Mouse (Mus musculus): ENCODE results near the gene S100a2. TPM values are rescaled to one million over a fixed set of nuclear protein-coding genes. Genes with fewer than 3 reads are reported as not detected.

Gene S100a2
- polyA plus RNA-seq, 1 experiment from 2014 or later, result not detected

DNA sequence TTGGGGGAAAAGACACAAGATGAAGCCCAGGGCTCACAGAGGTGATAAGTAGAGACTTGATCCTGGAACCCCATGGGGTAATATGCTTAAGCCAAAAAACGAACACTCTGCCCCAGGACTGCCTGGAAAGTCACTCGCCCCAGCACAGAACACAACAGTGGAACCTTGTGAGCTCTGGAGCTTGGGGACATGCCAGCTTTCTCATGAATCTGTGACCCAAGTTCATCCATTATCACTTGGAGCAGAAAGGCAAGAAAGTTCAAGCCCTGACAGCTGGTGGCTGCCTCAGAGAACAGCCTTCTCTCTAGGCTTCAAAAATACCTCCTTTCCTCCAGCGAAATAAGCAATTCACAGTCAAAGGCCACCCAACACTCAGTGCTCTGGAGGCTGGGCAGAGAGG, 9.4 kb downstream of the S100a2 start:
- H3K4me3 ChIP-seq (ENCODE audit: low read depth, low read length), result no peak overlapping the region
- ATAC-seq (ENCODE audit: low read depth) (no peak), DNase-seq (ENCODE audit: low spot score) (no peak)
- H3K36me3 ChIP-seq (ENCODE audit: control insufficient read depth, insufficient read depth, low read length), result no peaks in the 10 kb centered on the region
- no peaks in the 10 kb centered on the region for H3K27me3 ChIP-seq (replicated peaks; ENCODE audit: control insufficient read depth, insufficient read depth, low read length)
- H3K9me3 ChIP-seq (ENCODE audit: control insufficient read depth, low read length), result no peaks in the 10 kb centered on the region
- WGBS, result 75% methylated on average over 3 of the region's 3 CpGs
- H3K27ac ChIP-seq (replicated peaks; ENCODE audit: low read depth, low read length), result no peak overlapping the region
- peaks cover 15% of the 10 kb centered on the region for H3K4me1 ChIP-seq (ENCODE audit: control insufficient read depth, insufficient read depth, low read length)
- no peak overlapping the region for H3K4me2 ChIP-seq (ENCODE audit: low read depth, low read length)
- no peak overlapping the region for H3K9ac ChIP-seq (ENCODE audit: low read depth, low read length)

DNA sequence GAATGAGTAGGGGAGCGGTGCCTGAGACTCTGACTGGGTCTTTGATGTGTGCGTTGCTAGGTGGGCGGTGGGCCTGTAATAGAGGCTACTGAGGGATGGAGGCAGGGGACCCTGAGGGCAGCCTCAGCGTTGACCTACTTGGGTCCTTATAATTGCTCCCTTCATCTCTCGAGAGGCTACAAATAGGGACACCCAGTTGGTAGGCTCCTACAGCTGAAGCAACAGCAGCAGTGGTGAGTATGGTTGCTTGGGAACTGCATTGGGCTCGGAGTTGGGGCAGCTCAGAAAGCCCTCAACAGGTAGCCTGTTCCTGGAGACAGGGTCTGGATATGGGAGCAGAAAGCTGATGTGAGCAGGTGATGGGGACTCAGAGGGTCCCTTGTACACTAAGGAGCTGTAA, 10.0 kb downstream of the S100a2 start:
- Histone ChIP-seq H3K9ac (ENCODE audit: low read depth, low read length) (no peak overlapping the region), H3K27me3 (replicated peaks; ENCODE audit: control insufficient read depth, insufficient read depth, low read length) (no peaks in the 10 kb centered on the region), H3K27ac (replicated peaks; ENCODE audit: low read depth, low read length) (no peak overlapping the region), H3K4me3 (ENCODE audit: low read depth, low read length) (no peak overlapping the region), H3K4me1 (ENCODE audit: control insufficient read depth, insufficient read depth, low read length) (peaks cover 22% of the 10 kb centered on the region), H3K9me3 (ENCODE audit: control insufficient read depth, low read length) (no peaks in the 10 kb centered on the region), H3K36me3 (ENCODE audit: control insufficient read depth, insufficient read depth, low read length) (no peaks in the 10 kb centered on the region), H3K4me2 (ENCODE audit: low read depth, low read length) (no peak overlapping the region)
- ATAC-seq (ENCODE audit: low read depth) (no peak), DNase-seq (ENCODE audit: low spot score) (no peak)
- 69% methylated on average over 4 of the region's 6 CpGs for WGBS

DNA sequence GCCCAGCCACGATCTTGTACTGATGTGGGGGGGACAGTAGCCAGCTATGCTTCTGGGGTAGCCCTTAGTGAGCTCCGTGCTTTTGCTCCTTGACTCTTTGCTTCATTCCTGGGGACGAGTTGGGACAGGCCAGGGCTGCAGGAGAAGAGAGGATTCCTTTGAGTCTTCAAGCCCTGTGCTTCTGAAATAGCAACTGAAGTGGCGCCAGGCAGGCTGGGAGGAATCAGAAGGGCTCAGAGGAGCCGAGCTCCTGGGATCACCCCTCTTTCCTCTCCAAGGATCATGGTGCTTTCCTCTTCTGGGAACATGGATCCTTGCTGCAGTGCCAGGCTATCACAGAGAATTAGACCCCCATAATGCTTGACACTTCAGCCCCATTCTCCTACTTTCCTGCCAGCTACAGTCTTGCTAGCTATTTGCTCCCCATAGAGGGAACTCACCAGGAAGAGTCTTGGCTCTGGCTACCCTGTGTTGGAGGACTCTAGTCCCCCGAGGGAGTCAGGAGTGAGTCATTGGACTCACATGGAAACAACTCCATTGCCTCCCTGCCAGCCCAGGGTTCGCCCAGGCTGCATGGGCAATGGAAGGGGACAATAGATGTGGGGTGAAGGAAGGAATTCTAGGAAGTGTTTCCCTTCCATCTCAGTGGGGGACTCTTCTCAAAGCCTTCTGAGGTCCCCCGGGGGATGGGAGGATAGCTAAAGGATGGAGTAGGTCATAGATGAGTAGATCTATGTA, 10.6 kb downstream of the S100a2 start:
- H3K9me3 ChIP-seq (ENCODE audit: control insufficient read depth, low read length), result no peaks in the 10 kb centered on the region
- no peaks in the 10 kb centered on the region for H3K36me3 ChIP-seq (ENCODE audit: control insufficient read depth, insufficient read depth, low read length)
- no peak for ATAC-seq (ENCODE audit: low read depth)
- no peak for DNase-seq (ENCODE audit: low spot score)
- no peak overlapping the region for H3K9ac ChIP-seq (ENCODE audit: low read depth, low read length)
- WGBS, result 76% methylated on average over 8 of the region's 8 CpGs
- H3K4me3 ChIP-seq (ENCODE audit: low read depth, low read length), result no peak overlapping the region
- H3K4me1 ChIP-seq (ENCODE audit: control insufficient read depth, insufficient read depth, low read length), result peaks cover 28% of the 10 kb centered on the region
- H3K4me2 ChIP-seq (ENCODE audit: low read depth, low read length), result no peak overlapping the region
- no peak overlapping the region for H3K27ac ChIP-seq (replicated peaks; ENCODE audit: low read depth, low read length)
- H3K27me3 ChIP-seq (replicated peaks; ENCODE audit: control insufficient read depth, insufficient read depth, low read length), result no peaks in the 10 kb centered on the region

DNA sequence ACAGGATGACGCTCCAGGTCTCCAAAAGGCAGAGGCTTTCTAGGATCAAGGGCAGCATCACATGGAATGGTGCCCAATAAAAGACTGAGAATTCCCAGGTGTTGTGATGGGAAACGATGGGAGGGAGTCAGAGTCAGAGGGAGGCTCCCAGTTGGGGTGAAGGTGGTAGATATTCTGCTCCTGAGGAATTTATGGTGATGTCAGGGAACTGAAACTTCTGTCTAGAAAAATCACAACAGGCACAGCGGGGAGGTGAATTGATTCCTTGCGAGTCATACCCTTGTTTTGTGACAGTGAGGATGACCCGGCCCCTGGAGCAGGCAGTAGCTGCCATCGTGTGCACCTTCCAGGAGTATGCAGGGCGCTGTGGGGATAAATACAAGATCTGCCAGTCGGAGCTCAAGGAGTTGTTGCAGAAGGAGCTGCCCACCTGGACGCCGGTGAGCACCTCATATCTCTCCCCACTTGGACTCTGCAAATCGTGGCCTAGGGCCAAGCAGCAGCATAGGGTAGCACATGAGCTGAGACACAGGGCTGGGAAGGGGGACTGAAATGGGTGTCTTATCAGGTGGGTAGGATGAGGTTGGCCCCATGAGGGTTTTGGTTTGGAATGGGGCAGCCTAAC, 11.6 kb downstream of the S100a2 start, which contains the start of gene Gm42674:
Gm42674 (plus strand) TSS at position 419 of the 625 bp plus-strand sequence.
- Histone ChIP-seq H3K27me3 (replicated peaks; ENCODE audit: control insufficient read depth, insufficient read depth, low read length) (no peaks in the 10 kb centered on the region), H3K4me1 (ENCODE audit: control insufficient read depth, insufficient read depth, low read length) (peaks cover 37% of the 10 kb centered on the region), H3K9me3 (ENCODE audit: control insufficient read depth, low read length) (no peaks in the 10 kb centered on the region), H3K27ac (replicated peaks; ENCODE audit: low read depth, low read length) (peak within 1 kb of the TSS; percentile 82; the same call in 1 of the 2 replicates), H3K4me3 (ENCODE audit: low read depth, low read length) (no peak within 1 kb of the TSS), H3K9ac (ENCODE audit: low read depth, low read length) (no peak within 1 kb of the TSS), H3K4me2 (ENCODE audit: low read depth, low read length) (no peak within 1 kb of the TSS), H3K36me3 (ENCODE audit: control insufficient read depth, insufficient read depth, low read length) (no peaks in the 10 kb centered on the region)
- no peak for DNase-seq (ENCODE audit: low spot score)
- ATAC-seq (ENCODE audit: low read depth), result no peak
- 75% methylated on average over 11 of the region's 11 CpGs for WGBS

DNA sequence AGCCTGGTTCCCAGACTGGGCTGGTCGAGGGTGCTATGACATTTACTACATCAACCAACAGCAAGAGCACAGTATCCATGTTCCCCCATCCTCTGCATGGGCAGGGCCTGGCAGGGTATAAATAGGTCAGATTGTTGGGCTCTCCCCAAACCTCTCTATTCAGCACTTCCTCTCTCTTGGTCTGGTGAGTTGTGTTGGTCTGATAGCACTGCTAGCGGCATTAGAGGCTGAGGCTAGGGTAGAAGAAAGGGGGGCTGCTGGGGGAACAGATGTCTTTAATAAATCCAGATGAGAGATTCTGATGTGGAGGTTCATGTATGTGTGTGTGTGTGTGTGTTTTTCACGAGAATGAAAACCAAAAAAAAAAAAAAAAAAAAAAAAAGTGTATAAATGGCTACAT, 13.6 kb downstream of the S100a2 start, which contains the start of gene S100a4:
S100a4 (plus strand) TSS at position 149 of the 400 bp plus-strand sequence.
- H3K4me2 ChIP-seq (ENCODE audit: low read depth, low read length), result peak within 1 kb of the TSS; percentile 11; the same call in 1 of the 2 replicates
- DNase-seq (ENCODE audit: low spot score), result peak; percentile 88

DNA sequence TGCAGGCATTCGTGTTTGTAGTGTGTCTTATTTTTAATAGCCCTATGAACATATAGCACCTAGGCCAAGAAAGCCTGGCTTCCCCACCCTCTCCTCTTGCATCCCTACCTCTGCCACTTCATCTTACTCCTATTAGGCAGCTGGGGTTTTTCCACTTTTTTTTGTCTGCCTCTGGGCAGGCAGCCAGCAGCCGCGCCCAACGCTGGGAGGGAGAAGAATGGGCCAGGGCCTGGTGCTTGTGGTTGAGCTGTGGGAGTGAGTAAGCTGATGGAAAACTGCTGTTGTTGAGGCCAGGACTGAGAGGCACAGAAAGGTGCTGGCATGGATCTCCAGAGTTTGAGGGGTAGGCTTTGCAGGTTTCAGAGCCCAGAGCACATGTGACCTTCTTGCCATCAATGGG, 14.4 kb downstream of the S100a2 start:
- Histone ChIP-seq H3K4me2 (ENCODE audit: low read depth, low read length) (no peak overlapping the region), H3K9ac (ENCODE audit: low read depth, low read length) (no peak overlapping the region), H3K27ac (replicated peaks; ENCODE audit: low read depth, low read length) (peak overlapping the region; percentile 82), H3K4me3 (ENCODE audit: low read depth, low read length) (no peak overlapping the region), H3K27me3 (replicated peaks; ENCODE audit: control insufficient read depth, insufficient read depth, low read length) (no peaks in the 10 kb centered on the region), H3K4me1 (ENCODE audit: control insufficient read depth, insufficient read depth, low read length) (peaks cover 37% of the 10 kb centered on the region), H3K36me3 (ENCODE audit: control insufficient read depth, insufficient read depth, low read length) (no peaks in the 10 kb centered on the region), H3K9me3 (ENCODE audit: control insufficient read depth, low read length) (no peaks in the 10 kb centered on the region)
- DNase-seq (ENCODE audit: low spot score), result peak; percentile 92
- 24% methylated on average over 4 of the region's 4 CpGs for WGBS
- peak; percentile 82 for ATAC-seq (ENCODE audit: low read depth)

More for the DNA sequence above, 13.6 kb downstream of the S100a2 start, which contains the start of gene S100a4:
- no peaks in the 10 kb centered on the region for H3K9me3 ChIP-seq (ENCODE audit: control insufficient read depth, low read length)
- no peaks in the 10 kb centered on the region for H3K36me3 ChIP-seq (ENCODE audit: control insufficient read depth, insufficient read depth, low read length)
- H3K9ac ChIP-seq (ENCODE audit: low read depth, low read length), result 0 out of 2 replicates have a peak within 1 kb of the TSS, but pooled peaks have one; percentile 3
- peak; percentile 34 for ATAC-seq (ENCODE audit: low read depth)
- peak within 1 kb of the TSS; percentile 82 for H3K27ac ChIP-seq (replicated peaks; ENCODE audit: low read depth, low read length)
- 37% methylated on average over 3 of the region's 3 CpGs for WGBS
- no peaks in the 10 kb centered on the region for H3K27me3 ChIP-seq (replicated peaks; ENCODE audit: control insufficient read depth, insufficient read depth, low read length)
- H3K4me3 ChIP-seq (ENCODE audit: low read depth, low read length), result no peak within 1 kb of the TSS
- H3K4me1 ChIP-seq (ENCODE audit: control insufficient read depth, insufficient read depth, low read length), result peaks cover 37% of the 10 kb centered on the region

DNA sequence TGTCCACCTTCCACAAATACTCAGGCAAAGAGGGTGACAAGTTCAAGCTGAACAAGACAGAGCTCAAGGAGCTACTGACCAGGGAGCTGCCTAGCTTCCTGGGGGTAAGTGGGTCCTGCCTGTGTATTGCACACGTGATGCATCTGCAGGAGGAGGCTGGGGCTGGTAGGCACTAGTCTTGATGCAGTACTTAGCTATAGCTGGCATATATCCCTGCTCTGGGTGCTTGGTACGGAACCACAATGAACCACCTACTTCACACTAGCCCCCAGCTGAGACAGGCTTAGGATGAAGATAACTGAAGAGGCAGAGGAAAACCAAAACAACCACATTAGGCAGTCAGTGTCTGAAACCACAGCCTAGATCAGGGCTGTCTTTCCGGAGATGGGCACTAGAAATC, 15.0 kb downstream of the S100a2 start:
- WGBS, result 53% methylated on average over 3 of the region's 3 CpGs
- DNase-seq (ENCODE audit: low spot score) (no peak), ATAC-seq (ENCODE audit: low read depth) (no peak)
- Histone ChIP-seq H3K4me1 (ENCODE audit: control insufficient read depth, insufficient read depth, low read length) (peaks cover 37% of the 10 kb centered on the region), H3K4me2 (ENCODE audit: low read depth, low read length) (no peak overlapping the region), H3K27me3 (replicated peaks; ENCODE audit: control insufficient read depth, insufficient read depth, low read length) (no peaks in the 10 kb centered on the region), H3K36me3 (ENCODE audit: control insufficient read depth, insufficient read depth, low read length) (no peaks in the 10 kb centered on the region), H3K27ac (replicated peaks; ENCODE audit: low read depth, low read length) (peak overlapping the region; percentile 82), H3K9me3 (ENCODE audit: control insufficient read depth, low read length) (no peaks in the 10 kb centered on the region), H3K9ac (ENCODE audit: low read depth, low read length) (no peak overlapping the region), H3K4me3 (ENCODE audit: low read depth, low read length) (no peak overlapping the region)

DNA sequence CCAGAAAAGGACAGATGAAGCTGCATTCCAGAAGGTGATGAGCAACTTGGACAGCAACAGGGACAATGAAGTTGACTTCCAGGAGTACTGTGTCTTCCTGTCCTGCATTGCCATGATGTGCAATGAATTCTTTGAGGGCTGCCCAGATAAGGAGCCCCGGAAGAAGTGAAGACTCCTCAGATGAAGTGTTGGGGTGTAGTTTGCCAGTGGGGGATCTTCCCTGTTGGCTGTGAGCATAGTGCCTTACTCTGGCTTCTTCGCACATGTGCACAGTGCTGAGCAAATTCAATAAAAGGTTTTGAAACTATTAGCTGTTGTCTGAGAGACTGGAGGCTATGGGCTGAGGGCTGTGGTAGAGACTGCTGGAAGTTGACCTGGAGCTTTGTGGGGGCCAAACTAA, 15.7 kb downstream of the S100a2 start:
- Histone ChIP-seq H3K36me3 (ENCODE audit: control insufficient read depth, insufficient read depth, low read length) (no peaks in the 10 kb centered on the region), H3K4me3 (ENCODE audit: low read depth, low read length) (no peak overlapping the region), H3K4me1 (ENCODE audit: control insufficient read depth, insufficient read depth, low read length) (peaks cover 37% of the 10 kb centered on the region), H3K27ac (replicated peaks; ENCODE audit: low read depth, low read length) (peak overlapping the region; percentile 82), H3K9me3 (ENCODE audit: control insufficient read depth, low read length) (no peaks in the 10 kb centered on the region), H3K4me2 (ENCODE audit: low read depth, low read length) (no peak overlapping the region), H3K9ac (ENCODE audit: low read depth, low read length) (no peak overlapping the region), H3K27me3 (replicated peaks; ENCODE audit: control insufficient read depth, insufficient read depth, low read length) (no peaks in the 10 kb centered on the region)
- peak; percentile 9; the same call in 1 of the 2 replicates for ATAC-seq (ENCODE audit: low read depth)
- 56% methylated on average over 2 of the region's 2 CpGs for WGBS
- no peak for DNase-seq (ENCODE audit: low spot score)
